Mouse (Mus musculus) stomach, embryonic 14.5 days (tissue): Measurements from ENCODE around the gene Sparcl1. TPM values are rescaled to one million over a fixed set of nuclear protein-coding genes. Genes with fewer than 3 reads are reported as not detected.

Source experiments
- ATAC-seq: fragments of 200-750 bp; cut with Nextera tagmentation; 2 replicates; pipeline ENCODE4 v1.8.0; 2017; ENCODE audit warnings: low read depth, moderate TSS enrichment; ENCODE audit not compliant: insufficient number of reproducible peaks, insufficient read depth, low FRiP score
- H3K27ac ChIP-seq: fragments of 300-500 bp; sonication (generic); 2 replicates; pipeline ENCODE4 v1.5.1; 2014; ENCODE audit warnings: mild to moderate bottlenecking, low read length, moderate library complexity, mixed read lengths
- H3K27me3 ChIP-seq: fragments of 300-500 bp; sonication (generic); 2 replicates; pipeline ENCODE4 v1.6.1; 2014; ENCODE audit warnings: low read length, control low read depth, mixed read lengths; ENCODE audit not compliant: control insufficient read depth, insufficient read depth
- H3K36me3 ChIP-seq: fragments of 300-500 bp; sonication (generic); 2 replicates; pipeline ENCODE4 v1.6.1; 2014; ENCODE audit warnings: mild to moderate bottlenecking, control low read depth, low read length, moderate library complexity, mixed read lengths; ENCODE audit not compliant: control insufficient read depth, insufficient read depth
- H3K4me1 ChIP-seq: fragments of 300-500 bp; sonication (generic); 2 replicates; pipeline ENCODE4 v1.6.1; 2014; ENCODE audit warnings: low read length, control low read depth, mixed read lengths; ENCODE audit not compliant: control insufficient read depth, insufficient read depth
- H3K4me2 ChIP-seq: fragments of 300-500 bp; sonication (generic); replicated peaks from 2 replicates; pipeline ENCODE4 v1.6.1; 2014; ENCODE audit warnings: low read depth, low read length, control low read depth
- H3K4me3 ChIP-seq: fragments of 300-500 bp; sonication (generic); 2 replicates; pipeline ENCODE4 v1.5.1; 2014; ENCODE audit warnings: low read depth, low read length, control low read depth
- H3K9ac ChIP-seq: fragments of 300-500 bp; sonication (generic); replicated peaks from 2 replicates; pipeline ENCODE4 v1.6.1; 2014; ENCODE audit warnings: low read depth, mild to moderate bottlenecking, control low read depth, low read length, moderate library complexity, mixed read lengths
- H3K9me3 ChIP-seq: fragments of 300-500 bp; sonication (generic); 2 replicates; pipeline ENCODE4 v1.6.1; 2016; ENCODE audit warnings: low read depth, low read length, control low read depth; ENCODE audit not compliant: control insufficient read depth
- WGBS: fragments of 180-500 bp; shearing (Covaris S2); extraction: QIAGEN DNeasy Blood & Tissue Kit; methylation state at CpG from one replicate; pipeline ENCODE4 v1.1.7; 2014; 5-methylcytosine and 5-hydroxymethylcytosine counted together
- polyA plus RNA-seq: library from polyadenylated mRNA; unstranded; fragments of >200 nt; fragmentation: Nextera tagmentation; extraction: Ambion mirVana; gene quantifications from 2 replicates; pipeline ENCODE4 v1.2.1, GENCODE M21; 2014

Sparcl1 gene
- polyA plus RNA-seq, 1 experiment from 2014 or later = 300 TPM

DNA sequence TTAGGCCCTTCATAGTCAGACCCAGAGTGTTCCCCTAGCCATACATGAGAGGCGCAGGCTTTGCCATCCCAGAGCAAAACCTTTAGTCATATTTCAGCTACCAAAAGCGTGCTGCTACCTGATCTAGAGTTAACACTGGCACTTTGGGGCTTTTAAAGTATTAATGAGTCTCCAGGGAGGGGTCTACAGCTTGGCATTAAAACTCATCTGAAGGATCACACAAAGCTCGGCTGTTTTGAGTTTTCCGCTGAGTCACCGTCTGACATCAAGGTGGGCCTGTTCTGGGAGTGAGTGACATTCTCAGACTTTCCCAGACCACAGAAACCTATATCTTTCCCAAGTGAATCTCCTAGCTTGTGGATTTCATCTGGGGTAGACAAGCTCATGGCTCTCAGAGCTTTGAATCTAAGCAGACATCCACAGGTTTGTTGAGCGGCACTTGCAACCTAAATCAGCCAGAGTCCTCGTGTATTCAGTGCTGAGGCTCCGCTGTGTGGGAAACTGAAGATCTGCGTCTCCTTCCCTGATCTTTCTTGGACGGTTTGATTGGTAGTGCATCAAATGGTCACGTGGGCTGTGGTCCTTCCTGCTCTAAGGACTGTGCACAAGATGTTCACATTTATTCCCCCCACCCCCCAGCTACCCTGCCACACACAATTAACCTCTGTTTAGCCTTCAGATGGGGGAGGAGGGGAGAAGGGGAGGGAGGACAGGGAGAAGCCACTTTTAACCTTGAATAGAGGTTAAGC is 5.2 kb downstream of the Sparcl1 start:
- H3K4me3 ChIP-seq = no peak overlapping the region
- ATAC-seq = no peak
- H3K4me1 ChIP-seq = peaks cover 31% of the 10 kb centered on the region
- H3K9ac ChIP-seq = no peak overlapping the region
- H3K36me3 ChIP-seq = no peaks in the 10 kb centered on the region
- no peaks in the 10 kb centered on the region for H3K27me3 ChIP-seq
- WGBS = 51% methylated on average over 11 of the region's 11 CpGs
- H3K9me3 ChIP-seq = no peaks in the 10 kb centered on the region
- peak overlapping the region; percentile 41; the same call in 1 of the 2 replicates for H3K4me2 ChIP-seq
- H3K27ac ChIP-seq = peak overlapping the region; percentile 86

DNA sequence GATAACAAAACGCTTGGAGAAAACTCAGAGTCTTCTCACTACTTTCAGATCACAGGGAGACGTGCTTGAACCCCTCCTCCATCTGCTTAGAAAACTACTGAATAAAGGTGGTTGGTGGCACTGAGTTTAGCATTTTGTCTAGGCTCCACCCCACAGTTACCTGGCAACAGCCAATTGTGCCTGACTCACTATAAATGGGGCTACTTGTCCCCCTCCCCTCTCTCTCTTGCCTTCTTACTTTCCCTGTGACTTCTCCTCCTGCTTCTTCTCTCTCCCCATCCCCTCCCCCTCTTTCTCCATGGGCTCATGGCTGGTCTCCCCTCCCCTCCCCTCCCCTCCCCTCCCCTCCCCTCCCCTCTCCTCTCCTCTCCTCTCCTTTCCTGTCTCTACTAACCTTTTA is 9.4 kb downstream of the Sparcl1 start:
- Histone ChIP-seq H3K4me1 (peaks cover 24% of the 10 kb centered on the region), H3K4me3 (no peak overlapping the region), H3K27me3 (no peaks in the 10 kb centered on the region), H3K4me2 (no peak overlapping the region), H3K9me3 (no peaks in the 10 kb centered on the region), H3K36me3 (no peaks in the 10 kb centered on the region), H3K9ac (no peak overlapping the region), H3K27ac (no peak overlapping the region)
- WGBS = 72% methylated on average over 2 of the region's 2 CpGs
- no peak for ATAC-seq

DNA sequence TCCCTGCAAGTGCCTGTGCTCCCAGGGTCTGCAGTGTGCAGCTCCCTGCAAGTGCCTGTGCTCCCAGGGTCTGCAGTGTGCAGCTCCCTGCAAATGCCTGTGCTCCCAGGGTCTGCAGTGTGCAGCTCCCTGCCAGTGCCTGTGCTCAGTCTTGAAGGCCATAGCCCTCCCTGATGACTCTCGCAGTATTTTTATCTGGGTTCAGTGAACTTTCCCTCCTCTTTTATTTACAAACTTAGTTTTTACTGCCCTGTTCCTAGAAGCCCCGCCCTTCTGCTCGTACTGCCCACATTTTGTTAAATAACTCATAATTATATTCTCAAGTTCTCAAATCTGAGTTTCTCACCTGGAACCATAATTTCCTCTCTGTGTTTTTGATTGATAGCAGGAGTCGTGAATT is 10.4 kb downstream of the Sparcl1 start:
- 55% methylated on average over 4 of the region's 4 CpGs for WGBS
- Histone ChIP-seq H3K36me3 (no peaks in the 10 kb centered on the region), H3K27ac (no peak overlapping the region), H3K4me3 (no peak overlapping the region), H3K4me1 (peaks cover 16% of the 10 kb centered on the region), H3K9ac (no peak overlapping the region), H3K9me3 (no peaks in the 10 kb centered on the region), H3K27me3 (no peaks in the 10 kb centered on the region), H3K4me2 (no peak overlapping the region)
- ATAC-seq = no peak

DNA sequence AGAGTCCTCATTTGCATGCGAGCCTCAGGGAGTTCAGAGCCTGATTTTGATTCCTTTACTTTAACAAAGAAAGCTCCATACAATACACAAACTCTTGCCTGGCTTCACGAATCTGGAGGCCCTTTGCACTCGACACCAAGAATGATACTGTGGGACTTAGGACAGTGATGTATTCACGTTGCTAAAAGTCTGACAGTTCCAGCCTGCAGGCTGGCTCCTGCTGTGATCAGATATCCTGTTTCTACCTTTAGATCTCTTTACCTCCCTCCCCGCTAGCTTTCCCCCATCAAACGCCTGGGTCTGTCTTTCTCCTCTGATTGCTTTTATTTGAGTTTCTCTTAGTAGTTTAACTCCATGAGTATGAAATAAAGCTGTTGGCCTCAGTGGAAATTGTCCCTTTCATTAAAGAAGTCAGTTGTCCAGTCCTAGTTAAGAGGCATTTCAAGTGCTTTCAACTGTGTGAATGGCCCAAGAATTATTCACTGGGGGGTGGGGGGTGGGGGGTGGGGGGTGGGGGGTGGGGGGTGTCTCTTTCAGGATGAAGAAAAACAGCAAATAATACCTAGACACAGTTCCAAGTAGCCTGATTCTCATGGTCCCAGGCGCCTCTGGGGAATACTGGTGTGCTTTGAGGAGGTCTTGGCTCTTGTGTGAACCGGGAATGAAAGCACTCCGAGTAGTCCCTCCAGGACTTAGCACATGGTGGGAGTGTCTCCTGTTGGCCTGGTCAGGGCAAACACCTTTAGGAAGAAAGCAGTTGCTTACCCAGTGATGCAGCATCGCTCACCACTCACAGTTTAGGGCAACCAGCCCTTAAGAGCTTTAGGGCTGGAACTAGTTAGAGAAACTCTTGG is 11.6 kb downstream of the Sparcl1 start:
- Histone ChIP-seq H3K27ac (no peak overlapping the region), H3K4me2 (no peak overlapping the region)
- ATAC-seq = no peak

DNA sequence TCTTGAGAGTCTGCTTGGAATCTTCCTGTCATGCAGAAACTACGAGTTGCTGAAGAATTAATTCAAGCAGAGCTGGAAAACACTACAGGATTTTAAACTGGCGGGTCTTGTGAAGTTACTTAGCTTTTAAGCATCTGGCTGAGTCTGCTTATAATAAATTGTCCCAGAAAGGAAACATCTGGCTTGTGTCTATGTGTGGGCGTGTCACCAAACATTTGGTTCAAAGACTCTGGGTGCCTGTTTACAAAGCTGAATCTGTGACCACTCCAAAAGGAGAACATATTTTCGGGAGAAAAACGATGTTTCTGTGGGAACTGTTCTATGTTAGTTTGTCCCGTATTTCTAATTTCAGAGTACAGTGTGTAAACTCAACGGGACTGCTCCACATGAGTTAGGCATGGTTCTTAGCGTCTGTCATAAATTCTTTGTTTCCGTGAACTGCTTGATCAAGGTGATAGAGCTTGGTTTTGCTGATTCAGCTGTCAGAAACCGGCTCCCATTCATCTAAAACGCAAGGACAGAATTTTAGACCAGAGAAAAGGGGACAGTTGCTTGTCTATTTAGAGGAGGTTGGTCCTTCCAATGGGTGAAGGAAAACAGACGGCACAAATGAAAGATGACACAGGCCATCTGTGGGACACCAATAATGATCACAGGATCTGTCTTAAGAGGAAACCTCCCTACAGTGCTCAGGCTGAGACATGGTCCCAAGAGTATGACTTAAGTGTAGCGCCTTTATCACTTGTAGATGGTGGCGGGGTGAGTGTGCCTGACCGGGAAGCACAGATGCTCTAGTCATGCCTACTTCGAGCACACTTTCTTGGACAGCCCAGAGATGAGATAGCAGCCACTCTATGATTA is 17.2 kb downstream of the Sparcl1 start:
- ATAC-seq = peak; percentile 75; the same call in 1 of the 2 replicates
- no peak overlapping the region for H3K4me3 ChIP-seq
- H3K9ac ChIP-seq = no peak overlapping the region
- H3K36me3 ChIP-seq = 0 out of 2 replicates have a peak, but pooled peaks cover 7% of the 10 kb centered on the region
- WGBS = 42% methylated on average over 16 of the region's 16 CpGs
- H3K27me3 ChIP-seq = no peaks in the 10 kb centered on the region
- no peaks in the 10 kb centered on the region for H3K9me3 ChIP-seq
- peak overlapping the region; percentile 13; the same call in 1 of the 2 replicates for H3K4me2 ChIP-seq
- H3K4me1 ChIP-seq = peaks cover 7% of the 10 kb centered on the region
- H3K27ac ChIP-seq = peak overlapping the region; percentile 91

More for the DNA sequence above, 11.6 kb downstream of the Sparcl1 start:
- no peak overlapping the region for H3K4me3 ChIP-seq
- peaks cover 14% of the 10 kb centered on the region; the same call in 1 of the 2 replicates for H3K4me1 ChIP-seq
- 31% methylated on average over 10 of the region's 10 CpGs for WGBS
- no peak overlapping the region for H3K9ac ChIP-seq
- H3K27me3 ChIP-seq = no peaks in the 10 kb centered on the region
- no peaks in the 10 kb centered on the region for H3K36me3 ChIP-seq
- H3K9me3 ChIP-seq = no peaks in the 10 kb centered on the region

DNA sequence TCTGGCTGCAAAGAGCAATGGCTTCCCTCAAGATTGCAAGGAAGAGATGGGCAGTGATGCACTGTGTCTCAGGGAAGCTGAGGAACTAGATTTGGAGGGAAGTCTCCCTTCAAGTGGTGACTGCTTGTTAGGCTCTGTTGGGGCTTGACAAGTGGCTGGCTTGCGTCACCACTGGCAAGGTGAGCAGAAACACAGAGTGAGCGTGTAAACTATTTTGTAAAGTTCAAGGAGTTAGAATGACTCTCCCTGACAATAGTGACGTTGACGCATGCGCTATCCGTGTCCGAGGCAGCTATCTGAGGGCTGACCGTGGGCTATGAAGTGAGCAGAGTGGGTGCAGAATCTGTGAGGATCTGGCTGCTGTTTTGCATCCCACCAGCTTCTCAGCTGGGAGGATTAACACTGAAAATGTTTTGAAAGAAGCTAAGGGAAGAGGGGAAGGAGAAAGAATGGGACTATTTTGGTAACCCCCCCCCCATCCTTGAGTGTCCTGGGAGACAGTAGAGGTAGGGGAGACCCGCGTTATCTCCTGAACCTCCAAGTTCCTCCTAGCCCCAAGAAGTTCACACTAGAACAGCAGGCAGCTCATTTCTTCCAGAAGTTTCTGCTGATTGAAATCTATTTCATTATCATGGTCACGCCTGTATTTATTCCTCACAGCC is 18.0 kb downstream of the Sparcl1 start:
- Histone ChIP-seq H3K9ac (no peak overlapping the region), H3K4me3 (no peak overlapping the region), H3K27me3 (no peaks in the 10 kb centered on the region), H3K36me3 (0 out of 2 replicates have a peak, but pooled peaks cover 7% of the 10 kb centered on the region), H3K27ac (peak overlapping the region; percentile 82), H3K4me1 (peaks cover 7% of the 10 kb centered on the region), H3K9me3 (no peaks in the 10 kb centered on the region), H3K4me2 (no peak overlapping the region; the same call in 1 of the 2 replicates)
- no peak for ATAC-seq
- 34% methylated on average over 11 of the region's 11 CpGs for WGBS

DNA sequence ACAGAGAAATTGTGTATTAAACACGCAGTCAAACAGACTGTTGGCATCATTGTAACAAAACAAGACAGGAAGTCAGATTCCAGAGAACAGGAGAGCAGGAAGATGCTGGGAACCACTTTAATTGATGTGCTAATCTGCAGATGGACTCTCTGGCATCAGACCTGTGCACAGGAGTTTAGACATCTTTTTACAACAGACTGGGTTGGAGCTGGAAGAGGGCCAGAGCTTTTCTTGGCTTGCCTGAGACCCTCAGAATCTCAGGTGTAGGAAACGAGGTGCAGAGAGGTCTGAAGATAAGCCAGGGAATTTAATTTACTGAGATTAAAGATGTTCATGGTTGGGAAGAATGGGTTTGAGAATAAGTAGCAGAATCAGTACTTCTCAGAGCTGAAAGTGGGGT is 23.8 kb downstream of the Sparcl1 start:
- ATAC-seq = no peak
- Histone ChIP-seq H3K4me1 (no peaks in the 10 kb centered on the region), H3K27ac (no peak overlapping the region), H3K9ac (no peak overlapping the region), H3K4me2 (no peak overlapping the region), H3K4me3 (no peak overlapping the region), H3K9me3 (no peaks in the 10 kb centered on the region), H3K36me3 (peaks cover 29% of the 10 kb centered on the region; the same call in 1 of the 2 replicates), H3K27me3 (no peaks in the 10 kb centered on the region)
- 80% methylated on average over 2 of the region's 2 CpGs for WGBS
